Mouse (Mus musculus): ENCODE results near the gene Cfl1. TPM values are rescaled to one million over a fixed set of nuclear protein-coding genes. Genes with fewer than 3 reads are reported as not detected.

Gene Cfl1
- polyA plus RNA-seq (2015; fragmentation: Nextera tagmentation; extraction: Ambion mirVana) = 1,341 and 1,482 TPM in 2 replicates

DNA sequence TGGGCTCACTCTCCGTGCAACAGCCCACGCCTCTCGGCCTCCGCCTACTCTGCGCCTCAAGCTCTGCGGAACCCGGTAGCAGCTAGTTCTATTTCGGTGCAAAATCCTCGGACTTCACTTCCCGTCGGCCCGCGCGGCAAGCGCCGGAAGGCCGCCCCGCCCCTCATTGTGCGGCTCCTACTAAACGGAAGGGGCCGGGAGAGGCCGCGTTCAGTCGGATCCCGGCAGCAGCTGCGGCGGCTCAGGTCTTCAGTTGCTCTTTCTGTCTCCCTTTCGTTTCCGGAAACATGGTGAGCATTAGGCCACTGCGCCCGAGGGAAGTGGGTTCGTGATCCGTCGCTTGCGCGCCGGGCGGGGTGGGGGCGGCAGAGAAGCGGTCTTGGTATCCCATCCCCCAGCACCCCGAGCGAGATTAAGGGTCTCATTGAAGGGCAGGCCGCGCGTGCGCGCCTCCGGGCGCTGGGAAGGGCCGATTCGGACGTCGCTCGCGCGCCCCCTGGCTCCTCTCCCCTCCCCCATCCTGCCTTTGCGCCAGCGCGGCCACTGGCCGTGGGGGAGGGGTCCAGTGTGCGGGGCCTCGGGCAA, at the start of gene Cfl1:
Gene Cfl1 (plus strand): TSS at position 143 of the 585 bp plus-strand sequence.
- Histone ChIP-seq H3K9me3 (replicated peaks) (no peaks in the 10 kb centered on the region), H3K36me3 (peaks cover 48% of the 10 kb centered on the region), H3K27ac (peak within 1 kb of the TSS; percentile 100), H3K9ac (peak within 1 kb of the TSS; percentile 100), H3K4me2 (peak within 1 kb of the TSS; percentile 86), H3K4me3 (replicated peaks) (peak within 1 kb of the TSS; percentile 99), H3K4me1 (replicated peaks) (peaks cover 60% of the 10 kb centered on the region), H3K27me3 (no peaks in the 10 kb centered on the region)
- DNase-seq = peak; percentile 94
- ATAC-seq (ENCODE audit: low read depth) = peak; percentile 58
- WGBS (ENCODE audit: insufficient replicate concordance) = under 1% methylated on average over 62 of the region's 62 CpGs

DNA sequence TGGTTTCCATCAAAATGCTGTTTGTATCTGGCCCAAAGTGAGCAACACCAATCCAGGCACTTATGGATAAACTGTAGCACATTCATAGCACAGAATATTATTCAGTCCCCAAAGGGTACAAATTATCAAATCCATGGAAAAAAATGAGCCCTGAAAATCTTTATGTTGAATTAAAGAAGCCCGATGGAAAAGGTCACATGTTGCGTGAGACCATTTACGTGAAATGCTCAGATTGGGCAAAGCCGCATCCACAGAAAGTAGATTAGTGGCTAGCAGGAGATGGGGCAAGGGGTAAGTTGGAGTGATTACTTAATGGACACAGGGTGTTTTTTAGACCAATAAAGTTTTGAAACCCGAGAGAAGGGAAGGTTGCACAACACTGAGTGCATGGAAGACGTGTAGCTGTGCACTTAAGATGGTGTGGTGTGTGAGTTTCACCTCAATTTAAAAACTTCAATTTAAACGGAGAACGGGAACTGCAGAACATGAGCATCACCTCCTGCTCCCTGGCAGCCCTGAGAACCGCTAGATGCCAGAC, 45.8 kb upstream of the Cfl1 start:
- Histone ChIP-seq H3K4me2 (no peak overlapping the region), H3K9me3 (replicated peaks) (peaks cover 5% of the 10 kb centered on the region), H3K36me3 (no peaks in the 10 kb centered on the region), H3K9ac (no peak overlapping the region), H3K4me1 (replicated peaks) (peaks cover 22% of the 10 kb centered on the region), H3K27ac (no peak overlapping the region), H3K4me3 (replicated peaks) (no peak overlapping the region), H3K27me3 (peaks cover 59% of the 10 kb centered on the region)
- no peak for ATAC-seq (ENCODE audit: low read depth)
- DNase-seq = no peak
- 57% methylated on average over 9 of the region's 9 CpGs for WGBS (ENCODE audit: insufficient replicate concordance)

DNA sequence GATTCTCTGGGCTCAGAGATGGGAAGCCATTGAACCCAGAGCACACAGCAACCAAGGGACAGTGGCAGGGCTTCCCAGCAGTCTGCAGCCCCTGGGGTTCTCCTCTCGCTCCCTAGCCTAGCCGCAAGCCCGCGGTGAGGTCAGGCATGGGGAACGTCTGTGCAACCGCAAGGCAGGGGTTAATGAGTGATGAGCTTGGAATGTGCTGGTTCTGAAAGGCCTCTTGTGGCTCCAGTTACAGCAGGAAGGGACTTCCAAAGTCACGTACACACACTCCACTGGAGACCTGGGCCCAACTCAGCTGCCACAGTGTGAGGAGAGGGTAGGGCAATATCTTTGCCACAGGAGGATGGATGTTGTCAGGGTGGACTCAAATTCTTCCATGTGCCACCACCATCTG, 45.3 kb upstream of the Cfl1 start:
- no peak overlapping the region for H3K27ac ChIP-seq
- H3K27me3 ChIP-seq = peaks cover 64% of the 10 kb centered on the region
- ATAC-seq (ENCODE audit: low read depth) (no peak), DNase-seq (no peak)
- H3K36me3 ChIP-seq = no peaks in the 10 kb centered on the region
- H3K4me1 ChIP-seq (replicated peaks) = peaks cover 22% of the 10 kb centered on the region
- H3K9me3 ChIP-seq (replicated peaks) = peaks cover 5% of the 10 kb centered on the region
- H3K9ac ChIP-seq = no peak overlapping the region
- 40% methylated on average over 7 of the region's 7 CpGs for WGBS (ENCODE audit: insufficient replicate concordance)
- no peak overlapping the region for H3K4me3 ChIP-seq (replicated peaks)
- H3K4me2 ChIP-seq = no peak overlapping the region

GRCm38 (mm10) chr19:5445747-5446146, 44.5 kb upstream of the Cfl1 start:
- H3K27me3 ChIP-seq = peaks cover 71% of the 10 kb centered on the region
- H3K4me3 ChIP-seq (replicated peaks) = no peak overlapping the region
- WGBS (ENCODE audit: insufficient replicate concordance) = 80% methylated on average over 5 of the region's 5 CpGs
- no peak overlapping the region for H3K9ac ChIP-seq
- H3K36me3 ChIP-seq = no peaks in the 10 kb centered on the region
- H3K4me1 ChIP-seq (replicated peaks) = peaks cover 22% of the 10 kb centered on the region
- DNase-seq (no peak), ATAC-seq (ENCODE audit: low read depth) (no peak)
- no peak overlapping the region for H3K4me2 ChIP-seq
- no peak overlapping the region for H3K27ac ChIP-seq
- no peaks in the 10 kb centered on the region for H3K9me3 ChIP-seq (replicated peaks)

- Histone ChIP-seq H3K36me3 (no peaks in the 10 kb centered on the region), H3K9me3 (replicated peaks) (no peaks in the 10 kb centered on the region), H3K9ac (peak within 1 kb of the TSS; percentile 49), H3K4me2 (peak within 1 kb of the TSS; percentile 87), H3K4me3 (replicated peaks) (peak within 1 kb of the TSS; percentile 64), H3K4me1 (replicated peaks) (peaks cover 22% of the 10 kb centered on the region), H3K27ac (no peak within 1 kb of the TSS), H3K27me3 (peaks cover 71% of the 10 kb centered on the region)
- DNase-seq (peak; percentile 60), ATAC-seq (ENCODE audit: low read depth) (peak; percentile 57)
- 1% methylated on average over 70 of the region's 70 CpGs for WGBS (ENCODE audit: insufficient replicate concordance)
Measured at GRCm38 (mm10) chr19:5447515-5448353, 42.5 kb upstream of the Cfl1 start, which contains the start of gene Fosl1. Fosl1 (plus strand) TSS chr19:5447547.

DNA sequence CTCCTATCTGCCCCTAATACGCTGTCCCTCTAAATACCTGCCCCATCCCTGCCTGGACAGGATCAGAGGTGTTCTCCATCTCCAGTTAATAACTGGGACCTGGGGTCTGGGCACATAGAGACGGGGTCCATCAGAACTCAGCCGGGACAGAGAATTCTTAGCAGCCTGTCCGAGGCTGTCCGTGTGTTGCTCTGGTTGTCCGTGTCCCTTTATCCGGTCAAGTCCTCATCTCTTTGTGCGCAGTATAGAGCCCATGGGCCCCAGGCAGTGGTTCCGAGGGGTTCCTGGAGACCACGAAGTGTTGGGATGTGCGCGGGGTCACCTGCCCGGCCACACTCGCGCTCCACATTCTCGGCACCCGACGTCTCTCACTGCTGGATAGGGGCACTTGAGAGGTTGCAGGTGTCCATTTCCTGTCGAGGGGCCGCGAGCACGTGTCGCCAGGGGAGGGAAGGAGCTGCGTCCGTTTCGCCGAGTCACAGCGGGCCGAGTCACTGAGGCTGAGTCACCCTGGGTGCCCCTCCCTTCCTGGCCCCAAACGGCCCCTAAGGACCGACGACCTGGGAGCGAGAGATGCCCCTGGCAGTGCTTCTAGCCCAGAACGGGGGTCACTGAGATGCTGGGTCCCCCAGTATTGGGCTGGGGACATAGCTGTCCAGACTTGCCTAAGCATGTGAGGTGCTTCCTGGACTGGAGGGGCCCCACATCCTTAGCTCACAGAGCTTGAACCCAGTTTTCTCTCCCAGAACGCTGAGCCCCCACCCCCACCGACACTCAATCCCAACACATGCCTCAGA, 41.7 kb upstream of the Cfl1 start:
- peak; percentile 65 for DNase-seq
- H3K9me3 ChIP-seq (replicated peaks) = no peaks in the 10 kb centered on the region
- H3K27me3 ChIP-seq = peaks cover 71% of the 10 kb centered on the region
- ATAC-seq (ENCODE audit: low read depth) = peak; percentile 73
- H3K9ac ChIP-seq = peak overlapping the region; percentile 49; the same call in 1 of the 2 replicates
- peak overlapping the region; percentile 87 for H3K4me2 ChIP-seq
- WGBS (ENCODE audit: insufficient replicate concordance) = 6% methylated on average over 36 of the region's 36 CpGs
- no peak overlapping the region for H3K27ac ChIP-seq
- H3K4me1 ChIP-seq (replicated peaks) = peaks cover 22% of the 10 kb centered on the region
- H3K4me3 ChIP-seq (replicated peaks) = peak overlapping the region; percentile 64
- no peaks in the 10 kb centered on the region for H3K36me3 ChIP-seq

DNA sequence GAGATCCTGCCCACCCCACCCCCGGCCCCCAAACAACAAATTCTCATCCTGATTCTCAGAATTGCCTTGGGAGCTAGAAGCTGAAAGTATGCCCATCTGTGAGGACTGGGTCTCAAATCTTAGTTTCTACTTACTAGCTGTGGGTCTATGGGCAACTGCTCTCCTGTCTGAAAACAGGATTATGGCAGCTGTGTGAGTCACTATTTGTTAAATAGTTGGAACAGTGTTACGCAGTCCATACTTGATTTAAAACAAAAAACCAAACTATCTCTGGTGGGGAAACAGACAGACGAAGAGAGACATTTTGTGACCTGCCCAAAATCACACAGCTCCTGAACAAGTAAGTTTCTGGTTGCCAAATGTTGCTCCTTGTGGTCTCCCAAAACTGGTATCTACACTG, 40.6 kb upstream of the Cfl1 start:
- DNase-seq (no peak), ATAC-seq (ENCODE audit: low read depth) (no peak)
- 0 out of 2 replicates have a peak, but pooled peaks cover 2% of the 10 kb centered on the region for H3K36me3 ChIP-seq
- no peak overlapping the region for H3K4me3 ChIP-seq (replicated peaks)
- H3K9me3 ChIP-seq (replicated peaks) = no peaks in the 10 kb centered on the region
- 68% methylated on average over 3 of the region's 3 CpGs for WGBS (ENCODE audit: insufficient replicate concordance)
- peaks cover 24% of the 10 kb centered on the region for H3K4me1 ChIP-seq (replicated peaks)
- peaks cover 60% of the 10 kb centered on the region for H3K27me3 ChIP-seq
- no peak overlapping the region for H3K27ac ChIP-seq
- H3K9ac ChIP-seq = no peak overlapping the region
- H3K4me2 ChIP-seq = no peak overlapping the region

DNA sequence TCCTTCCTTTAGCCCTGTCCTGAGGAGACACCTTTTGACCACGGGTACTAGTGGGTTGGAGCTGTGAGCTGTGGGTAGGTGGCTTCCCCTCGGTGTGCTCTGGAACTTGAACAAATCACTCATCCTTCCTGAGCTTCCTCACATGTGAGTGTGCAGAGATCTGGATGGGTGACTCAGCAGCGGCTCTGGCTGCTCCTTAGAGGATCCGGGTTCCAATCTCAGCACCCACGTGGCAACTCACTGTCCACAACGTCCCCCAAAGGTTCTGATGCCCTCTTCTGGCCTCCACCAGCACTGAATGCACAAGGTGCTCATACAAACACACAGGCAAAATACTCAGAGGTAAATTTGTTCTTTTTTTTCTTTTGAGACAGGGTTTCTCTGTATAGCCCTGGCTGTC, 38.5 kb upstream of the Cfl1 start:
- Histone ChIP-seq H3K36me3 (0 out of 2 replicates have a peak, but pooled peaks cover 2% of the 10 kb centered on the region), H3K4me2 (no peak overlapping the region), H3K4me1 (replicated peaks) (peaks cover 45% of the 10 kb centered on the region), H3K9ac (no peak overlapping the region), H3K9me3 (replicated peaks) (no peaks in the 10 kb centered on the region), H3K27me3 (peaks cover 46% of the 10 kb centered on the region), H3K27ac (no peak overlapping the region), H3K4me3 (replicated peaks) (no peak overlapping the region)
- DNase-seq = no peak
- no peak for ATAC-seq (ENCODE audit: low read depth)
- WGBS (ENCODE audit: insufficient replicate concordance) = 60% methylated on average over 6 of the region's 6 CpGs

DNA sequence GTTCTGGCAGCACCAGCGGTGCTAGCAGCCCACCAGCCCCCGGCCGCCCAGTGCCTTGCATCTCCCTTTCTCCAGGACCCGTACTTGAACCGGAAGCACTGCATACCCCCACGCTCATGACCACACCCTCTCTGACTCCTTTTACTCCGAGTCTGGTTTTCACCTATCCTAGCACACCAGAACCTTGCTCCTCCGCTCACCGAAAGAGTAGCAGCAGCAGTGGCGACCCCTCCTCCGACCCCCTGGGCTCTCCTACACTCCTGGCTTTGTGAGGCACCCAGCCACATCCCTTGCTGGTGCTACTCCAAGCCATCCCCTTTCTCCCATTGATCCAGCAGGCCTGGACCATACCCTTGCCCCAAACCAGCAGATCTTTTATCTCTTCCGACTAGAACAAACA, 35.2 kb upstream of the Cfl1 start:
- ATAC-seq (ENCODE audit: low read depth) (no peak), DNase-seq (no peak)
- 69% methylated on average over 12 of the region's 12 CpGs for WGBS (ENCODE audit: insufficient replicate concordance)
- peak overlapping the region; percentile 99 for H3K4me2 ChIP-seq
- H3K36me3 ChIP-seq = 0 out of 2 replicates have a peak, but pooled peaks cover 2% of the 10 kb centered on the region
- no peak overlapping the region for H3K4me3 ChIP-seq (replicated peaks)
- H3K9ac ChIP-seq = no peak overlapping the region
- H3K9me3 ChIP-seq (replicated peaks) = no peaks in the 10 kb centered on the region
- peaks cover 13% of the 10 kb centered on the region for H3K27me3 ChIP-seq
- H3K4me1 ChIP-seq (replicated peaks) = peaks cover 49% of the 10 kb centered on the region
- no peak overlapping the region for H3K27ac ChIP-seq

- peak overlapping the region; percentile 99 for H3K4me2 ChIP-seq
- DNase-seq (no peak), ATAC-seq (ENCODE audit: low read depth) (no peak)
- H3K27ac ChIP-seq = no peak overlapping the region
- peak overlapping the region; percentile 79 for H3K9ac ChIP-seq
- peaks cover 52% of the 10 kb centered on the region for H3K4me1 ChIP-seq (replicated peaks)
- 0 out of 2 replicates have a peak, but pooled peaks cover 2% of the 10 kb centered on the region for H3K36me3 ChIP-seq
- H3K9me3 ChIP-seq (replicated peaks) = no peaks in the 10 kb centered on the region
- peaks cover 8% of the 10 kb centered on the region for H3K27me3 ChIP-seq
- H3K4me3 ChIP-seq (replicated peaks) = peak overlapping the region; percentile 72; the same call in 1 of the 2 replicates
- 59% methylated on average over 8 of the region's 8 CpGs for WGBS (ENCODE audit: insufficient replicate concordance)
Measured at GRCm38 (mm10) chr19:5455568-5455967, 34.7 kb upstream of the Cfl1 start.

All from liver, embryonic 13.5 days (tissue).